Mouse (Mus musculus): ENCODE results near the gene Mrap. TPM values are rescaled to one million over a fixed set of nuclear protein-coding genes. Genes with fewer than 3 reads are reported as not detected.
A peak's percentile ranks its signal among the peaks of the same experiment; 100 is the strongest.

Gene Mrap
- 0.40 and 3.4 TPM in 2 replicates for polyA plus RNA-seq (2015; fragmentation: Nextera tagmentation; extraction: Ambion mirVana)

DNA sequence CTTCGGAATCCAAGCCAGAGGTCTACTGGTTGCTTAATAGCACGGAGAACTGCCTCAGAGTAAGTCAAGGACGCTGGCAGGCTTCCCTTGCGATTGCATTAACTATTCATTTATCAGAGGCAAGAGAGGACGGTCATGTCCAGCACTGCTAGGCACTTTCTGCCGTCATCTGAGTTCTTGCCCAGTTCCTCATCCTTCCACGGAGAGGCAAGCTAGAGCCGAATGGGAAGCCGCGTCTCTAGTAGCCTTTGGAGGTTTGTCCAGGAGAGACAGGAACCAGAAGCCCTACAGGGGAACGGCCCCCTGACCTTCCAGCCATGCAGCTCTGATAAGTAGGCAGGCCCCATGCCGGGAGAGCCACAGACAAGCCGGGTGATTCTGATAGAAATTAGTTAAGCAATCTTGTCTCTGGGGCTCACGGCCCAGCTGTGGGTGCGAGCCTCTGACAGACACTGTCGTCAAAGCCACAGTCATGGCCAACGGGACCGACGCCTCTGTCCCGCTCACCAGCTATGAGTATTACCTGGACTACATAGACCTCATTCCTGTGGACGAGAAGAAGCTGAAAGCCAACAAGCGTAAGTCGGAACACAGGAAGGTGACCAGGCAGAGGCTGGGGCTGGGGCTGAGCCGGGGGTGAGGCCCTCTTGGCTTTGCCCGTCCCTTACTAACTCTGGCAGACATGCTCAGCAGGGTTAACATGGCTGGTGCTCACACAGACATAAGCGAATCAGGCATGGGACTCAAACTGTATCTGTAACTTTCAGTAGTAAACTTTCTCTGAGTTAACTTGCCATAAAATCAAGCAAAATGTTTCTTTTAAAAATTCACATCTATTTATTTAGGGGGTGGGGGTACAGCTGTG lies at the start of gene Mrap:
TSS of gene Mrap (plus strand) at position 116 of the 865 bp plus-strand sequence.
- WGBS, result 69% methylated on average over 26 of the region's 26 CpGs
- no peak within 1 kb of the TSS for H3K4me3 ChIP-seq (replicated peaks)
- H3K4me1 ChIP-seq (replicated peaks), result no peaks in the 10 kb centered on the region
- H3K9me3 ChIP-seq, result no peaks in the 10 kb centered on the region
- no peak within 1 kb of the TSS for H3K9ac ChIP-seq
- H3K27ac ChIP-seq, result no peak within 1 kb of the TSS
- H3K36me3 ChIP-seq, result no peaks in the 10 kb centered on the region
- no peaks in the 10 kb centered on the region for H3K27me3 ChIP-seq (replicated peaks)
- H3K4me2 ChIP-seq (replicated peaks), result no peak within 1 kb of the TSS
- no peak; the same call in 1 of the 2 replicates for ATAC-seq

DNA sequence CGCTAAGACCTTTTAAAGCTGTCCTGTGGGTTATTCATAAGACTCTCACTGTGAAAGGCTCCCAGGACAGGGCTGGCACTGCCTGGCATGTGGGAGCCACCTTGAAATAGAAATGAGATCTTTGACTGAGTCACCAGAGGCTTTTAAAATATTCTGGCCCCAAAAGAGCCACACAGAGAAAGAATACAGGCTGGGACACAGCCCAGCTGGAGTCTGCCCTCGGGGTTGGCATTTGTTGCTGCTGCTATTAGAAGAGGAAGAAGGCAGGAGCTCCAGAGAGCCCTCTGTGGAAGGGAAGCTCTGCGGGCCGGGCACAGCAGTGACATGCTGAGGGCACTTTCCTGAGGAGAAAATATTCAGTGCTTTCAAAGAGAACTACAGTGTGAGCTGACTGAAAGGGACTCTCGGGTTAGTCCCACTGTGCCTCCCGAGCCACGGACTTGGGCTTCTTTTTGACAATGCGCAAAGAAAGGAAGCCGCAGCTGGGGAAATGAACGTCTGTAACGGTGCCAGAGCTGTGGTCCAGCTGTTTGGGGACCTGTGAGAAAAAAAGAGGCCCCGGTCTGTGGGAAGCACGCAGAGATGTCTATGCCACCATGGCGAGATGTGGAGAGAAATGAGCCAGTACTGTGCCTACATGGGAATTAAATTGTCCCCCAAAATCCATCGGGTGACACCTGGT lies 45.2 kb upstream of the Mrap start:
- no peak overlapping the region for H3K4me2 ChIP-seq (replicated peaks)
- WGBS, result 75% methylated on average over 15 of the region's 15 CpGs
- no peaks in the 10 kb centered on the region for H3K27me3 ChIP-seq (replicated peaks)
- no peaks in the 10 kb centered on the region for H3K9me3 ChIP-seq
- H3K4me3 ChIP-seq (replicated peaks), result no peak overlapping the region
- H3K27ac ChIP-seq, result no peak overlapping the region
- H3K4me1 ChIP-seq (replicated peaks), result 0 out of 2 replicates have a peak, but pooled peaks cover 1% of the 10 kb centered on the region
- no peak for ATAC-seq
- no peaks in the 10 kb centered on the region for H3K36me3 ChIP-seq
- no peak overlapping the region for H3K9ac ChIP-seq

DNA sequence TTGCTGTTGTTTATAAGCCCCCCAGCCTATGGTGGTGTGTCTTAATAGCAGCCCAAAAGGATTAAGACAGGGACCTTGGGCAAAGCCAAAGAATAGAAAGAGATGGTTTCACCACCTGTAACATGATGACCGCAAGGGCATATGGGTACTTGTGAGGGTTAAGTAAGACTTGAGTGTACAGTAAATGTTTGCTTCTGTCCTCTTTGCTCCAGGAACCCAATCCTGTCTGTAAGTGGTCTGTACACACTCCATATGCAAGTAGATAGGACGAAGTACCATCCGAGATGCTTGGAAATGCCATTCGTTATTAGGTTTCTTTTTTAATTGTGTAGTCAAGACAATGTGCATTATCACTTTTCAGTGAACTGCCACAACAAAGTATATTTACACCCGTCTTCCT lies 44.4 kb upstream of the Mrap start:
- 94% methylated on average over 5 of the region's 5 CpGs for WGBS
- Histone ChIP-seq H3K27ac (no peak overlapping the region), H3K36me3 (no peaks in the 10 kb centered on the region), H3K4me2 (replicated peaks) (no peak overlapping the region), H3K4me3 (replicated peaks) (no peak overlapping the region), H3K9ac (no peak overlapping the region), H3K27me3 (replicated peaks) (no peaks in the 10 kb centered on the region), H3K4me1 (replicated peaks) (no peaks in the 10 kb centered on the region), H3K9me3 (no peaks in the 10 kb centered on the region)
- ATAC-seq, result no peak

DNA sequence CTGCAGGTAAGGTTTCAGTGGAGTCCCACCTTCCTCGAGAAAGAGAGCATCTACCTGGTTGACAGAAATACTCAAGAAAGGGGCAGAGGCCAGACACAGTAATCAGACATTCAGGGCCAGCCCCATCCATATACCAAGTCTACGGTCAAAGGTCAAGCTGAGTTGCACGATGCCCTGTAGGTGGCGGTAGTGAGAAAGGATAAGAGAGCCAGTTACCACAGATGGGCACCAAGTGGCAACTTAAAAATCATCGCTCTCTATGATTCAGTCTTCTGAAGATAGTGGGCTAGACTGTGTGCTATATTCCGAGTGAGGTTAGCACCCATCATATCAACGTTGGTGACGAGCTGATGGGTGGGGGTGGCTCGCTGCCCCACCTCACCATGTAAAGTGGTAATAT lies 43.3 kb upstream of the Mrap start:
- H3K27me3 ChIP-seq (replicated peaks), result no peaks in the 10 kb centered on the region
- 63% methylated on average over 9 of the region's 9 CpGs for WGBS
- no peak overlapping the region for H3K4me2 ChIP-seq (replicated peaks)
- no peaks in the 10 kb centered on the region for H3K36me3 ChIP-seq
- no peak for ATAC-seq
- no peak overlapping the region for H3K4me3 ChIP-seq (replicated peaks)
- no peak overlapping the region for H3K27ac ChIP-seq
- no peak overlapping the region for H3K9ac ChIP-seq
- H3K4me1 ChIP-seq (replicated peaks), result no peaks in the 10 kb centered on the region
- no peaks in the 10 kb centered on the region for H3K9me3 ChIP-seq

DNA sequence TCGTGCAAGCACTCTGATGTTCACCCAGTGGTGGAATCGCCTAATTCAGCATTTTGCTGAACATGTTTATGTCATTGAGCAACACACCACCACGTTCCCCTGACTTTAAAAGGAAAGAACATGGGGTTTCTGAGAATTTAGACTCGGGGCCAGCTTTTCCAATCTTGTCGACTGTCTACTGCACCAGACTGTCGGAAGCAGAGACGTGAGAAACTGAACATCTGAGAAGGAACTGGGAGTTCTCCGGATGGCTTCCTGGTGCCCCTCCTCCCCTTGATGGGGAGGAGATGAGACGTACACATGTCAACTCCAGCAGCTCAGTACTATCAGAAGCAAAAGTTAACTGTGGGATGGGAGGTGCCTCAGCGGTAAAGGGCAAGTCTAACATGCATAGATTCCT lies 42.9 kb upstream of the Mrap start:
- no peaks in the 10 kb centered on the region for H3K9me3 ChIP-seq
- H3K27ac ChIP-seq, result no peak overlapping the region
- WGBS, result 57% methylated on average over 10 of the region's 10 CpGs
- no peaks in the 10 kb centered on the region for H3K4me1 ChIP-seq (replicated peaks)
- no peak for ATAC-seq
- H3K27me3 ChIP-seq (replicated peaks), result no peaks in the 10 kb centered on the region
- H3K36me3 ChIP-seq, result no peaks in the 10 kb centered on the region
- H3K4me2 ChIP-seq (replicated peaks), result no peak overlapping the region
- no peak overlapping the region for H3K4me3 ChIP-seq (replicated peaks)
- no peak overlapping the region for H3K9ac ChIP-seq

- Histone ChIP-seq H3K36me3 (no peaks in the 10 kb centered on the region), H3K4me2 (replicated peaks) (no peak overlapping the region), H3K4me1 (replicated peaks) (no peaks in the 10 kb centered on the region), H3K4me3 (replicated peaks) (no peak overlapping the region), H3K27me3 (replicated peaks) (no peaks in the 10 kb centered on the region), H3K27ac (no peak overlapping the region), H3K9ac (no peak overlapping the region), H3K9me3 (no peaks in the 10 kb centered on the region)
- 83% methylated on average over 9 of the region's 9 CpGs for WGBS
- ATAC-seq, result no peak
Measured at GRCm38 (mm10) chr16:90696306-90696705, 41.7 kb upstream of the Mrap start.

GRCm38 (mm10) chr16:90699390-90699789 lies 38.6 kb upstream of the Mrap start:
- no peak overlapping the region for H3K27ac ChIP-seq
- H3K27me3 ChIP-seq (replicated peaks), result no peaks in the 10 kb centered on the region
- 84% methylated on average over 14 of the region's 14 CpGs for WGBS
- no peaks in the 10 kb centered on the region for H3K9me3 ChIP-seq
- peaks cover 7% of the 10 kb centered on the region; the same call in 1 of the 2 replicates for H3K4me1 ChIP-seq (replicated peaks)
- no peak overlapping the region for H3K4me3 ChIP-seq (replicated peaks)
- no peak overlapping the region for H3K9ac ChIP-seq
- H3K4me2 ChIP-seq (replicated peaks), result no peak overlapping the region
- no peak for ATAC-seq
- no peaks in the 10 kb centered on the region for H3K36me3 ChIP-seq

GRCm38 (mm10) chr16:90701541-90701940 lies 36.5 kb upstream of the Mrap start:
- H3K4me1 ChIP-seq (replicated peaks), result peaks cover 9% of the 10 kb centered on the region; the same call in 1 of the 2 replicates
- no peak for ATAC-seq
- no peaks in the 10 kb centered on the region for H3K9me3 ChIP-seq
- H3K9ac ChIP-seq, result no peak overlapping the region
- no peak overlapping the region for H3K27ac ChIP-seq
- no peak overlapping the region for H3K4me3 ChIP-seq (replicated peaks)
- H3K27me3 ChIP-seq (replicated peaks), result no peaks in the 10 kb centered on the region
- no peaks in the 10 kb centered on the region for H3K36me3 ChIP-seq
- WGBS, result 94% methylated on average over 2 of the region's 2 CpGs
- H3K4me2 ChIP-seq (replicated peaks), result no peak overlapping the region

DNA sequence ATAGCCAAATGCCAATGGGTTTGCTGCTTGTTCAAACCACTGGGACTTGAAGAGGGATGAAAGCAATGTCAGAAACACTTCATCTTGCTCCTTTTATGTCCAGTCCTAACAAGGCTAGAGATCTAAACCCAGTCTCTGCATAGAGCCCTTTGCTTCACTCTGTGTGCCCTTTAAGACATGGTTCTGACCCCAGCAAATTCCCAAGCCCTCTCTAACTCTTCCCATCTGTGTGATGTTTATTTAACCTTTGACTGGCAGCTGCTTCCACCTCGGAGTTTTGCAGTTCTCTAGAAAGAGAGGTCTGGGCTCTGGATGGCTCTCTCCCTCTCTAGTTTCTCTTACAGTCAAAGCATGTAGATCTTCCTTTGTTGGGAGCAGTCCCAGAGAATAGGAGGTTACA lies 34.4 kb upstream of the Mrap start:
- no peak for ATAC-seq
- H3K4me2 ChIP-seq (replicated peaks), result no peak overlapping the region
- no peaks in the 10 kb centered on the region for H3K36me3 ChIP-seq
- no peaks in the 10 kb centered on the region for H3K27me3 ChIP-seq (replicated peaks)
- 0% methylated on average over 1 of the region's 1 CpGs for WGBS
- H3K4me1 ChIP-seq (replicated peaks), result peaks cover 9% of the 10 kb centered on the region; the same call in 1 of the 2 replicates
- H3K4me3 ChIP-seq (replicated peaks), result no peak overlapping the region
- no peak overlapping the region for H3K27ac ChIP-seq
- H3K9ac ChIP-seq, result no peak overlapping the region
- no peaks in the 10 kb centered on the region for H3K9me3 ChIP-seq

DNA sequence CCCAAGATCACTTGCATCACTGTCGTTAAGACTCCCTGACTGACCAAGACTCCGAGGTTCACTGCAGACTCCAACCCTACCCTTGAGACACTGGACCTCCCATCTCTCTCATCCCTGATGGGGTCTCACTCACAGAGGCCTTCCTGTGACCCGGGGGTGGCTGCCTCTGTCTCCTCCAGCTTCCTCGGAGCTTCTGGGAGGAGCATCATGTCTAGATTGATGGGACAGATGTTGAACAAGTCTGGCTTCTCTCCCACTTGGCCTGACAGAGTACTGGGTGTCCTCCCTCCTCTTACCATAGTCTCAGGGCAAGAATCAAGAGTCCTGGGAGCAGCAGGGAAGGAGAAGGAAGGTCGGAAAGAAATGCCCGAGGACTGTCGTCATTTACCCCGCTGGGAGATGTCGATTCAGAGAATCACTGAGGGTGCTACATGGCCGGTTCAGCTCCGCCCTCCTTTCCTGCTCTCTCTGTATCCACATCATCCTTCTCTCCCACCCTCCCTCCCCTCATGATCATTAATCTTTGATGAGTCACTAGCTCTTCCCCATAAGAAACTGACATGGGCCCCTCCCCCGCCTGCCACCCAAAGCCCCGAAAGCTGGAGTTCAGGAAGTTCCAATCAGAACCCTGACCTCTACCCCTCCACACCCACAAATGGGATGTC lies 33.7 kb upstream of the Mrap start:
- Histone ChIP-seq H3K9me3 (no peaks in the 10 kb centered on the region), H3K36me3 (no peaks in the 10 kb centered on the region), H3K27ac (no peak overlapping the region), H3K27me3 (replicated peaks) (no peaks in the 10 kb centered on the region), H3K9ac (no peak overlapping the region), H3K4me2 (replicated peaks) (no peak overlapping the region), H3K4me1 (replicated peaks) (peaks cover 9% of the 10 kb centered on the region; the same call in 1 of the 2 replicates), H3K4me3 (replicated peaks) (no peak overlapping the region)
- no peak for ATAC-seq
- WGBS, result 44% methylated on average over 13 of the region's 13 CpGs

DNA sequence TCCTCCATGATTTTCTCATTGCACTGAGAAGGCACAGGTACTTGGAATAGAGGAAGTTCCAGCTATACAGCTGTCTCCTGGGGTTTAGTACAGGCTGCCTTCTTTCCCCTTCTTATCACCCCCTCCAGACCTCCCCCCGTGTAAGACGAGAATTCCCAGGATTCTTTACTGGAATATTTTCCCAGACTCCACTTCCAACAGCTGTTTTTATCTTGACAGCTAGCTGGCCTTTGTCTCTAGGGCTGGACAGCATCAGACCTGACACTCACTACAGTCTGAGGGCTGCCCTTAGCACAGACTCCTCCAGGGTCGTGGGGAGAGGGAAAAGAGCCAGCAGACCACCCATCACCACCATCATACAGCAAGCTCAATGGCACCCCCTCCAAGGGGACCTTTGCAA lies 31.7 kb upstream of the Mrap start:
- peak; percentile 37 for ATAC-seq
- Histone ChIP-seq H3K27ac (no peak overlapping the region), H3K4me2 (replicated peaks) (no peak overlapping the region), H3K4me1 (replicated peaks) (peaks cover 11% of the 10 kb centered on the region; the same call in 1 of the 2 replicates), H3K36me3 (no peaks in the 10 kb centered on the region), H3K9me3 (no peaks in the 10 kb centered on the region), H3K9ac (no peak overlapping the region), H3K27me3 (replicated peaks) (no peaks in the 10 kb centered on the region), H3K4me3 (replicated peaks) (no peak overlapping the region)
- 14% methylated on average over 3 of the region's 3 CpGs for WGBS

- peak; percentile 52 for ATAC-seq
- no peak overlapping the region for H3K9ac ChIP-seq
- H3K4me3 ChIP-seq (replicated peaks), result no peak overlapping the region
Measured at GRCm38 (mm10) chr16:90709711-90710289, 28.2 kb upstream of the Mrap start.

More at GRCm38 (mm10) chr16:90709711-90710289, 28.2 kb upstream of the Mrap start:
- no peaks in the 10 kb centered on the region for H3K9me3 ChIP-seq
- peak overlapping the region; percentile 19; the same call in 1 of the 2 replicates for H3K4me2 ChIP-seq (replicated peaks)
- no peak overlapping the region for H3K27ac ChIP-seq
- no peaks in the 10 kb centered on the region; the same call in 1 of the 2 replicates for H3K27me3 ChIP-seq (replicated peaks)
- H3K4me1 ChIP-seq (replicated peaks), result peaks cover 8% of the 10 kb centered on the region; the same call in 1 of the 2 replicates
- 40% methylated on average over 17 of the region's 17 CpGs for WGBS
- no peaks in the 10 kb centered on the region for H3K36me3 ChIP-seq

Data from intestine, embryonic 15.5 days (tissue).